Mouse (Mus musculus) lung, adult 18-20 months (tissue): ENCODE measurements around the gene Lamp3.
"Not testable (repeated sequence)": the region's sequence is repeated elsewhere in the genome, so short reads cannot be mapped to it uniquely, and the experiment has no call there.

Source experiments
- DNase-seq, 2 experiments: peaks; one replicate each; pipeline ENCODE4 v3.0.0; 2022; ENCODE audit warnings: mixed read lengths in 2 of 2

Gene Lamp3

DNA sequence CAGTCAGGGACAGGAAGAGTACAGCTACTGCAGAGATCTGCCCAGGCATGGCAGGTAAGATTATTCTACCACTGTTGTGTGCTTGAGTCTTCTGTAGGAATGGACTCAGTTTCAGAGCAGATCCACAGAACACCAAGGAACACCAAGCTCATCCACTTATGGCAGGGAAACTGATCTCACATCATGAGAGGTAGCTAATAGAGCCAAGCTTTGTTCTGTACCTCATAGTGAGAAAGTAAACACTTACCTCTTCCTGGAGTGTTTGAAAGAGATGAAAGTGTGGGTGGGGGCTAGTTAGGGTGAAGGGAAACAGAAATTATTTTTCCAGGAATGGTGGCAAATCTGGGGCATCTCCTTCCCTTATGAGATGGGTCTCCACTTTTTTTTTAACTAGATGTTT is at the start of gene Lamp3:
TSS of gene Lamp3 (minus strand) at position 160 of the 400 bp plus-strand sequence.
- peak in 1 of 2 experiments; percentile 28 for DNase-seq

- DNase-seq = no peak
Measured at GRCm38 (mm10) chr16:19732896-19733295, 26.7 kb upstream of the Lamp3 start.

DNA sequence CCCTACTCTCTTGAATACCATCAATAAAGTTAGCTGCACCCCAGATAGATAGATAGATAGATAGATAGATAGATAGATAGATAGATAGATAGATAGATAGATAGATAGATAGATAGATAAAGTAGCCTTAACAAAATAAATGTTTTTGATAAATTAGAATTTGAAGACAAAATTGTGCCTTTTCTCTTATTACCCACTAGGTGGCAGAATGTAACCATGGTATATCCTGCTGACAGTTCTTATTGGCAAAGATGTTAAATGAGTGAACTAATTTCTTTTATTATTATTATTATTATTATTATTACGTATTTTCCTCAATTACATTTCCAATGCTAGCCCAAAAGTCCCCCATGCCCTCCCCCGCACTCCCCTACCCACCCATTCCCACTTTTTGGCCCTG is 18.0 kb upstream of the Lamp3 start:
- not testable (repeated sequence) for DNase-seq

GRCm38 (mm10) chr16:19720959-19721358 is 14.8 kb upstream of the Lamp3 start:
- no peak for DNase-seq

- peak in 1 of 2 experiments; percentile 18 for DNase-seq
Measured at GRCm38 (mm10) chr16:19707381-19707780, 1.2 kb upstream of the Lamp3 start.

GRCm38 (mm10) chr16:19699207-19699606 is 7.0 kb downstream of the Lamp3 start:
- DNase-seq = peak in 1 of 2 experiments; percentile 38

- peak in 1 of 2 experiments; percentile 20 for DNase-seq
Measured at GRCm38 (mm10) chr16:19670768-19671357, 35.3 kb downstream of the Lamp3 start.

- DNase-seq = no peak
Measured at GRCm38 (mm10) chr16:19666312-19666711, 39.9 kb downstream of the Lamp3 start.

DNA sequence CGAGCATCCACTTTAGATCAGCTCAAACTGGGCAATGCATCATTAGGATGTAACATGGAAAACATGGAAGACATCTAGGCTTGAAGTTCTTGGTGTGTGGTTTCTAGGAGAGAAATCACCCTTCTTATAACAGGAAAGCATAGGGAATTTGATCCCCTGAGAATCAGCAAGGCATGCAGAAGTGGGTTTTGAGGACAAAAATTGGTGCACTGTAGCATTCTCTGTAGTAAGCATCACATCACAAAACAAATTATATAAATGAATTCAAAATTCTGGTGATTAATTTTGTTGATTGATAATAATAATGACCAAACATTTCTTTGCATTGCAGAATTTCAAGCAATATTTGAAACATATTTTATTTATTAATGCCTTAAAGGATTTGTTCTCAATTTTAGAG is 76.4 kb downstream of the Lamp3 start, which contains the start of gene Olfr171:
TSS of gene Olfr171 (minus strand) at position 101 of the 400 bp plus-strand sequence.
- no peak for DNase-seq

DNA sequence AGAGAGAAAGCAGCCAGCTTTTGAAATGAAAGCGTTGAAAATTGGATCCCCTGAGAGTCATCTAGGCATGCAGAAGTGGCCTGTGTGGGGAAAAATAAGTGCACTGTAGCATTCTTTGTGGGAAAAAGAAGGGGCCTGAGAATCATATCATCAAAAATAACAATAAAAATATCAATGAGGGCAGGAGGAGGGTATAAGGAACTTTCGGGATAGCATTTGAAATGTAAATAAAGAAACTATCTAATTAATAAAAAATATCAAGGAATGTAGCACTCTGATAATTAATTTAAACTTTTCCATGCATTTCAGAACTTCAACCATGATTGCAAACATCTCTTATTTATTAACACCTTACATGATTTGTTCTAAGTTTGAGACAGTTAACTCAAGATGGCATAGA is 94.4 kb downstream of the Lamp3 start, which contains the start of gene Olfr170:
TSS of gene Olfr170 (minus strand) at position 101 of the 400 bp plus-strand sequence.
- DNase-seq = not testable (repeated sequence)
